Mouse (Mus musculus): Measurements from ENCODE around the gene Cltc. TPM values are rescaled to one million over a fixed set of nuclear protein-coding genes. Genes with fewer than 3 reads are reported as not detected.
"Not testable (repeated sequence)": the region's sequence is repeated elsewhere in the genome, so short reads cannot be mapped to it uniquely, and the experiment has no call there.

The Cltc gene
- polyA plus RNA-seq, 1 experiment from 2014 or later: 146 TPM

DNA sequence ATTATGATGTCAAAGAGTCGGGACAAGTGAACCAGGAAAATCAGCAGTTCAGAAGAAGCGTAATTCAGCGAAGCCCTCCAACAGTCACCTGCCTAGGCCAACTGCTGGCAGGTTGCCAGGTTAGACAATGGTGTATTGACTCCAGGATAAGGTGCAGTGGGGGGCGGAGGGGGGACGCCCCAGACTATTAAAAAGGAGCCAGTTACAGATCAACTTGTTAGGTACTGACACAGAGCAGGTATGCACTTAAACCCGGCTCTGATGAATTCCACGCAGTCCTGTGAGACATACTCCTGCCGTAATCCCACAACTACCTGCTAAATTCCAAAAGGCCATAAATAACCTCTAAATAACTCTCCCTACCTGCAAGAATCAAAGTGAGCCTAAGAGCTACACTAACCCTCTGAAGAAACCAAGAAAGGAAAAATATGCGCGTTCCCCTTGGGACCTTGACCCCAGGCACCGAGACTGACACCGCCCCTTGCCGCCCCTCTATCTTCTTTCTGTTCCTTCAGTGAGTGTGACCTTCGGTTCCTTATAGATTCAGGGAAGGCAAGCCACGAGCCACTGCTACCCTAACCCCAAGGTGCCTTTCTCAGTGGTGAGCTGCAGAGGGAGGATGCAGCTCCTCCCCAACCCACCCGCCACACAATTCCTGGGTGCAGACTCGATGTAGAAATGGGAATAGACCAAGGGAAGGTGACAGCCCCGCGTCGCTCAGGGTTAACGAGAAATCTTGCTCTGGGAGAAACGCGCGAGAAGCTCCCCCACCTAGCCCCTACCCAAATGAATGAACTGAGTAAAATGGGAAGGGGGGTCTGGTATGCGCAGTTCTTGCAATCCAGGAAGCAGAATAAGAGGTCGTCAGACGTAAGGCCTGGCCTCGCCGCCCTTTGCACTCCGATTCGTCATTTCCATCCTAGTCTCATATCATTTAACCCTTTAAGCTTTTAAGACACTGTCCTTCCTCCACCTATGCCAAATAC, 916 bp downstream of the Cltc start:
- H3K27me3 ChIP-seq: no peaks in the 10 kb centered on the region
- 3% methylated on average over 31 of the region's 31 CpGs for WGBS
- peak overlapping the region; percentile 96 for H3K4me3 ChIP-seq
- H3K27ac ChIP-seq: peak overlapping the region; percentile 99
- H3K9me3 ChIP-seq: no peaks in the 10 kb centered on the region
- H3K4me2 ChIP-seq: peak overlapping the region; percentile 94
- peak; percentile 46 for ATAC-seq (ENCODE audit: low FRiP score)
- no peaks in the 10 kb centered on the region for H3K36me3 ChIP-seq
- peak overlapping the region; percentile 97 for H3K9ac ChIP-seq
- peaks cover 42% of the 10 kb centered on the region for H3K4me1 ChIP-seq (replicated peaks)

DNA sequence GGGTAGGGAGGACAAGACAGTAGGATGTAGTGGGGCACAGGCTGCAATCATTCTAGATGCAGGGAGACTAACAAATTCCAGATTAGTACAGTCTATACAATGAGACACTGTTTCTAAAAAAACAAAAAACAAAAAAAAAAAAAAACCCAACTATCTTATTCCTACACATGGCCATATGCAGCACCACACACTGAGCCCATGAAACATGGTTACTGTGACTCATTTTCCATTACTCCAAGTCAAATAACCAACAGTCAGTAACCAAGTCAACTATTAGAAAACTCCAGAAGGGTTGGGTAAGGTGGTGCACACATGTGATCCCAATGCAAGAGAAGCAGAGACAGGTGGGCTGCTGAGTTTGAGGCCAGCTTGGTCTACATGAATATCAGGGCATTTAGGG, 5.0 kb downstream of the Cltc start:
- no peak for ATAC-seq (ENCODE audit: low FRiP score)
- peaks cover 39% of the 10 kb centered on the region for H3K4me1 ChIP-seq (replicated peaks)
- H3K9me3 ChIP-seq: no peaks in the 10 kb centered on the region
- H3K36me3 ChIP-seq: no peaks in the 10 kb centered on the region
- no peak overlapping the region for H3K4me3 ChIP-seq
- H3K27ac ChIP-seq: no peak overlapping the region
- H3K27me3 ChIP-seq: no peaks in the 10 kb centered on the region
- no peak overlapping the region for H3K4me2 ChIP-seq
- no peak overlapping the region for H3K9ac ChIP-seq

GRCm38 (mm10) chr11:86751010-86751409, 6.4 kb downstream of the Cltc start:
- 97% methylated on average over 1 of the region's 1 CpGs for WGBS

GRCm38 (mm10) chr11:86749776-86750423, 7.5 kb downstream of the Cltc start:
- no peaks in the 10 kb centered on the region for H3K36me3 ChIP-seq
- no peaks in the 10 kb centered on the region for H3K9me3 ChIP-seq
- no peak overlapping the region for H3K4me3 ChIP-seq
- H3K9ac ChIP-seq: no peak overlapping the region
- 72% methylated on average over 3 of the region's 3 CpGs for WGBS
- no peak overlapping the region for H3K27ac ChIP-seq
- peaks cover 34% of the 10 kb centered on the region for H3K4me1 ChIP-seq (replicated peaks)
- no peaks in the 10 kb centered on the region for H3K27me3 ChIP-seq
- H3K4me2 ChIP-seq: no peak overlapping the region
- ATAC-seq (ENCODE audit: low FRiP score): no peak

More at GRCm38 (mm10) chr11:86751010-86751409, 6.4 kb downstream of the Cltc start:
- Histone ChIP-seq H3K36me3 (no peaks in the 10 kb centered on the region), H3K9ac (no peak overlapping the region), H3K4me2 (no peak overlapping the region), H3K27me3 (no peaks in the 10 kb centered on the region), H3K9me3 (no peaks in the 10 kb centered on the region), H3K4me3 (no peak overlapping the region), H3K27ac (no peak overlapping the region), H3K4me1 (replicated peaks) (peaks cover 38% of the 10 kb centered on the region)
- ATAC-seq (ENCODE audit: low FRiP score): no peak

- Histone ChIP-seq H3K4me1 (replicated peaks) (peaks cover 14% of the 10 kb centered on the region; the same call in 1 of the 2 replicates), H3K9me3 (no peaks in the 10 kb centered on the region), H3K36me3 (no peaks in the 10 kb centered on the region), H3K9ac (no peak overlapping the region), H3K4me2 (no peak overlapping the region), H3K4me3 (no peak overlapping the region), H3K27me3 (no peaks in the 10 kb centered on the region), H3K27ac (no peak overlapping the region)
- no peak for ATAC-seq (ENCODE audit: low FRiP score)
- 86% methylated on average over 3 of the region's 3 CpGs for WGBS
These were observed 11.5 kb downstream of the Cltc start for GRCm38 (mm10) chr11:86745634-86746404.

- no peaks in the 10 kb centered on the region for H3K36me3 ChIP-seq
- no peak overlapping the region for H3K4me2 ChIP-seq
- ATAC-seq (ENCODE audit: low FRiP score): no peak
- no peaks in the 10 kb centered on the region for H3K27me3 ChIP-seq
- H3K9ac ChIP-seq: no peak overlapping the region
- WGBS: 82% methylated on average over 2 of the region's 2 CpGs
- H3K4me1 ChIP-seq (replicated peaks): 0 out of 2 replicates have a peak, but pooled peaks cover 12% of the 10 kb centered on the region
- no peak overlapping the region for H3K27ac ChIP-seq
- no peak overlapping the region for H3K4me3 ChIP-seq
- no peaks in the 10 kb centered on the region for H3K9me3 ChIP-seq
These were observed 14.8 kb downstream of the Cltc start for GRCm38 (mm10) chr11:86742605-86743004.

GRCm38 (mm10) chr11:86741505-86741904, 15.9 kb downstream of the Cltc start:
- Histone ChIP-seq H3K9me3 (no peaks in the 10 kb centered on the region), H3K4me1 (replicated peaks) (0 out of 2 replicates have a peak, but pooled peaks cover 12% of the 10 kb centered on the region), H3K27ac (no peak overlapping the region), H3K9ac (no peak overlapping the region), H3K4me2 (no peak overlapping the region), H3K27me3 (no peaks in the 10 kb centered on the region), H3K36me3 (no peaks in the 10 kb centered on the region), H3K4me3 (no peak overlapping the region)
- no peak for ATAC-seq (ENCODE audit: low FRiP score)
- WGBS: 93% methylated on average over 5 of the region's 5 CpGs

GRCm38 (mm10) chr11:86739470-86739869, 17.9 kb downstream of the Cltc start:
- H3K9me3 ChIP-seq: no peaks in the 10 kb centered on the region
- ATAC-seq (ENCODE audit: low FRiP score): no peak
- H3K4me3 ChIP-seq: no peak overlapping the region
- no peaks in the 10 kb centered on the region for H3K4me1 ChIP-seq (replicated peaks)
- no peak overlapping the region for H3K9ac ChIP-seq
- H3K27ac ChIP-seq: no peak overlapping the region
- peaks cover 11% of the 10 kb centered on the region; the same call in 1 of the 2 replicates for H3K36me3 ChIP-seq
- WGBS: 94% methylated on average over 2 of the region's 2 CpGs
- H3K27me3 ChIP-seq: no peaks in the 10 kb centered on the region
- H3K4me2 ChIP-seq: no peak overlapping the region

GRCm38 (mm10) chr11:86738956-86739355, 18.4 kb downstream of the Cltc start:
- ATAC-seq (ENCODE audit: low FRiP score): no peak
- Histone ChIP-seq H3K9me3 (no peaks in the 10 kb centered on the region), H3K27ac (no peak overlapping the region), H3K9ac (no peak overlapping the region), H3K4me3 (no peak overlapping the region), H3K4me1 (replicated peaks) (no peaks in the 10 kb centered on the region), H3K4me2 (no peak overlapping the region), H3K27me3 (no peaks in the 10 kb centered on the region), H3K36me3 (peaks cover 11% of the 10 kb centered on the region; the same call in 1 of the 2 replicates)
- 88% methylated on average over 1 of the region's 1 CpGs for WGBS

- 100% methylated on average over 1 of the region's 1 CpGs for WGBS
- H3K4me1 ChIP-seq (replicated peaks); H3K4me2 ChIP-seq; H3K9ac ChIP-seq; ATAC-seq (ENCODE audit: low FRiP score); H3K27ac ChIP-seq; H3K4me3 ChIP-seq; H3K9me3 ChIP-seq; H3K27me3 ChIP-seq: not testable (repeated sequence)
- peaks cover 11% of the 10 kb centered on the region; the same call in 1 of the 2 replicates for H3K36me3 ChIP-seq
These were observed 19.1 kb downstream of the Cltc start for GRCm38 (mm10) chr11:86738308-86738707.

DNA sequence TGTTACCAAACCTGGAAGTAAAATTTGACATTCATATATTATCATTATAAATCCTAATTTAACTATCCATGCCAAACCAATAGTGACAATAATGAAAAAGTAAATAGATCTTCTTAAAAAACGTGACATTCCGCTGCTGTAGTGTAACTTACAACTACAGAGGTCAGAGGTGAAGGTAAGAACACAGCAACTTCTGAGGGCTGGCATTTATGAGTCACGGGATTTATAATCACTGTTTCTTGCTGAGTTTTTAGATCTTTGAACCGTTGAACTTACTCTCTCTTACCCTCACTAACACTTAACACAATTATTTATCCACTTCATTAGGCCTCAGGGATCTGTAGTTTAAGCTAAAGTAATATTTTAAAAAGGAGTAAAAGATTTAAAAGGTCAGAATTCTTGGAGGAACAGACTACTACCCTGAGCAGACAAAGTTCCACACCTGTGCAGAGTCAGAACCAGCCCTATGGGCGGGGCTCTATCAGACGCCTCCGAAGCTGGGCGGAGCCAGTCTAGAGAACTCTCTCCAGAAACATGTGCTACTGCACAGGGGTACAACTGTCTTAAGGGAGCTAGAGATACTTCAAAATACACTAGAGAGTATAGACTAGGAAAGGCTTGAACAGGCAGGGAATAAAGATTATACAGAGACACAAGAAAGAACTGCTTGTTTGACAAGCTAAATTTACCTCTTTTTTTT, 19.9 kb downstream of the Cltc start:
- no peaks in the 10 kb centered on the region for H3K4me1 ChIP-seq (replicated peaks)
- no peak overlapping the region for H3K27ac ChIP-seq
- H3K4me2 ChIP-seq: no peak overlapping the region
- WGBS: 84% methylated on average over 8 of the region's 8 CpGs
- H3K4me3 ChIP-seq: no peak overlapping the region
- no peaks in the 10 kb centered on the region for H3K9me3 ChIP-seq
- peaks cover 11% of the 10 kb centered on the region; the same call in 1 of the 2 replicates for H3K36me3 ChIP-seq
- no peak for ATAC-seq (ENCODE audit: low FRiP score)
- no peak overlapping the region for H3K9ac ChIP-seq
- H3K27me3 ChIP-seq: no peaks in the 10 kb centered on the region
